Mouse (Mus musculus) cerebellum, adult 18-20 months (tissue): ENCODE measurements around the gene Pold1.

Source experiments
- DNase-seq, 2 experiments: peaks; one replicate each; pipeline ENCODE4 v3.0.0; 2021

Gene Pold1

DNA sequence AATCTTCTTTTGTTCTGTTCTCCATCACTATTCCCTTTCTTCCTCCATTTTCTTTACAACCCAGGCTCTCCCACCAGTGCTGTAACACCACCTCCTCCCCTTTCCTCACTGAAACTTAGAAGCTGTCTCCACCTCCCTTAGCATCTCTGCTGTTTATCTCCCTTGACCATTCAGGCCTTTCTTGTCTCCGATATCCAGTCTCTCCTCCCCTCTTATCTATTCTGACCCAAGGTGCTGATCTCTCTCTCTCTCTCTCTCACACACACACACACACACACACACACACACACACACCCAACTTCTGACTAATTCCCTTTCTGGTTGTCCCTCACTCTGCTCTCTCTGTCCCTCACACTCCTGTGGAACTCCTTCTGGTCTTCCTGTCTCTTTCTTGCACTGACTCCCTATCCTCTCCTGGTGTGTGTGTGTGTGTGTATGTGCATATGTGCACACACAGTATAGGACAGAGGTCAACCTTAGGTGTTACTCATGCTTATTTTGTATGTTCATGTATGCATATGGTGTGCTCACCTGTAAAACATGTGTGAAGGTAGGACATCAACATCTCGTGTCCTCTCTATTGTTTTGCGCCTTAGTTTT is 65.7 kb downstream of the Pold1 start:
- no peak for DNase-seq
